Mouse (Mus musculus): ENCODE measurements around the gene Clint1.
A peak's percentile ranks its signal among the peaks of the same experiment; 100 is the strongest.

Clint1 gene

DNA sequence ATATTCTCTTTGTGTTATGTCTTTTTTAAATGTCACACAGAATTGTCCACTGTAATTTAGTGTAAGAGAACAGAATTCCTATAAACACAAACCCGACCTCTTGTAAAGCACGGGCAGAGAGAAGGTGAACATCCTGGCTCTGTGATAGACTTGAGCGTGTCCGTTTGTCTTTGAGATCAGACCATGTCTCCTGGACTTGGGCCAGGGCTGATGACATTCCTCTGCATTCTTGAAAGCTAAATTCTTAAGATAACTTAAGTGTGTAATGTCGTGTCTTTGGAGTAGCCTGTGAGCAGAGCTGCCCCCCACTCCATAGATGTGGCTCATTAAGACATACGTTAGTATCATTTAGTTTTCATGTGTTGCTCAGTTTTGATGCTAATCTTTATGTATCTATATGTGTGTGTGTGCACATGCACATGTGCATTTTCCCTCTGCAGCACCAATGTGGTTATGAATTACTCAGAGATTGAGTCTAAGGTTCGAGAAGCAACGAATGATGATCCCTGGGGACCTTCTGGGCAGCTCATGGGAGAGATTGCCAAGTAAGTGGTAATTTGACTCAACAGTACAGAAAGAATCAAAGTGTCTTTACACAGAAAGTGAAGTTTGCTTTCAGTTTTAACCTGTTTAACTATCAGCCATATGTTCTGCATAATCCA is 31.6 kb downstream of the Clint1 start:
- DNase-seq (ENCODE audit: low spot score in 2 of 2) = no peak

- no peak for DNase-seq (ENCODE audit: low spot score in 2 of 2)
Observed at GRCm38 (mm10) chr11:45884029-45884428, 32.2 kb downstream of the Clint1 start.

DNA sequence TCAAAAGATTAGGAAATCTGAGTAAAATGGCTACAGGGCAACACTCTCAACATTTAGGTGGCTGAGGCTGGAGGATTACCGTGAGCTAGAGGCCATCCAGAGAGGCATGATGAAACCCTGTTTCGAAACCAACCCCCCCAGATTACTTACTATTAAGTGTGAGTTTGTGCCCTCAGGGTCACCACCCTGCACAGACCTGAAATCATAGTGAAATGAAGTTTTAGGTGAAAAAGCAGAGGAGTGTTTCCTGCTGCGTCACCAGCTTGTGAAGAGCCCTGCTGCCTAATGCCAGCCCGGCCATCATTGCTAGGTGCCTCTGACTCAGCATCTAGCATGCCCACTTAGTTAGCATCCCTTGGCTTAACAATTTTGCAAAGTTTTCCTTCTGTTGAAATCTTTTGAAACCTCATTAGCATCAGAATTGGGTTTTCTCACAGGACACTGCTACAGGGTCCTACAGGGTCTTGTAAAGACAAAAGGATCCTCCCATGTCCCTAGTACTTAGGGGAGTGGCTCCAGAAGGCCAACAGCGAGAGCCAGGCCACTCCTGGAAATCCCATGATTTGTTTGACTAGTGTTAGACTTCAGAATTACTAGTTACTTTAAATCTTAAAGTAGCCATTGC is 33.9 kb downstream of the Clint1 start:
- DNase-seq (ENCODE audit: low spot score in 2 of 2) = no peak

DNA sequence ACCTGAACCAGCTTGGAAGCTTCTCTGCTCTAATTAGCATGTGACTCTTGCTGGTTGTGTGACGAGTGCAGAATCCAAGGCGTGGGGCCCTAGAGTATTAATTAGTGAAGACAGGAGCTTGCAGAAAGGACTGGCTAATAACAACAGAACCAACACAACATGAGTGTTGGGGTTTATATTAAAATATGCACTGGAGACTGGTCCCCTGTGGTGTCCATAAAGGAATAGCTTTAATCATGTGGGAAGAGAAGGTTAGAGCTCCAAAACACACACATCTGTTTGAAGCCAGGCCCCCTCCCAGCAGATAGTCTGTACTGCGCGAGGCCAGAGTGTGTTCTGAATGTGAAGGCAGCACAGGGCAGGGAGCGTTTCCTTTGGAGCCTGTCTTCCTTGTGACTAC is 34.7 kb downstream of the Clint1 start:
- no peak for DNase-seq (ENCODE audit: low spot score in 2 of 2)

- DNase-seq (ENCODE audit: low spot score in 2 of 2) = no peak
Observed at GRCm38 (mm10) chr11:45888471-45889030, 36.7 kb downstream of the Clint1 start.

GRCm38 (mm10) chr11:45889981-45890380 is 38.1 kb downstream of the Clint1 start:
- DNase-seq (ENCODE audit: low spot score in 2 of 2) = no peak

- DNase-seq (ENCODE audit: low spot score in 2 of 2) = no peak
Observed at GRCm38 (mm10) chr11:45890423-45890822, 38.6 kb downstream of the Clint1 start.

GRCm38 (mm10) chr11:45892861-45893360 is 41.1 kb downstream of the Clint1 start:
- DNase-seq (ENCODE audit: low spot score in 2 of 2) = no peak

- DNase-seq (ENCODE audit: low spot score in 2 of 2) = peak; percentile 44 to 67
Observed at GRCm38 (mm10) chr11:45897392-45897791, 45.5 kb downstream of the Clint1 start.

GRCm38 (mm10) chr11:45900233-45901015 is 48.6 kb downstream of the Clint1 start:
- DNase-seq (ENCODE audit: low spot score in 2 of 2) = no peak

DNA sequence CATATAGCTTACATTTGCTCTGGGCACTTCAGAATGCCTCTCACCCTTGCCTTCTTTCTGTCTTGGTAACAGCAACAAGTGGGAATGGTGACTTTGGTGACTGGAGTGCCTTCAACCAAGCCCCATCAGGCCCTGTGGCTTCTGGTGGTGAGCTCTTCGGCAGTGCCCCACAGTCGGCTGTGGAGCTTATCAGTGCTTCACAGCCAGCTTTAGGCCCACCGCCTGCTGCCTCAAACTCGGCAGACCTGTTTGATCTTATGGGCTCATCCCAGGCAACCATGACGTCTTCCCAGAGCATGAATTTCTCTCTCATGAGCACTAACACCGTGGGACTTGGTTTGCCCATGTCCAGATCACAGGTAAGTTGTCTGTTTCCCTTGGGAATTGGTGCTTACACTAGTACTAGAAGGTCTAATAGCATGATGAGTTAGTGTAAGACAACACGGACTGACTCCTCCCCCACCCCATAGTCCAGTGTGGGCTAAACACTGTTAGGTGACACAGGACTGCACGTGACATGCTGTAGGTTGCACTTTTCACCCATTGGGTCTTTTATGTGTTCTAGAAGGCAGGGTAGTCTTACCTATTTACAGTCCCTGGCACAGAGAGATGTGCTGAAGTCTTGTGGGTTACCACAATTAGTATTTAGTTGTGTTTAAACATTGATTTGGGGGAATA is 54.4 kb downstream of the Clint1 start:
- DNase-seq (ENCODE audit: low spot score in 2 of 2) = no peak

DNA sequence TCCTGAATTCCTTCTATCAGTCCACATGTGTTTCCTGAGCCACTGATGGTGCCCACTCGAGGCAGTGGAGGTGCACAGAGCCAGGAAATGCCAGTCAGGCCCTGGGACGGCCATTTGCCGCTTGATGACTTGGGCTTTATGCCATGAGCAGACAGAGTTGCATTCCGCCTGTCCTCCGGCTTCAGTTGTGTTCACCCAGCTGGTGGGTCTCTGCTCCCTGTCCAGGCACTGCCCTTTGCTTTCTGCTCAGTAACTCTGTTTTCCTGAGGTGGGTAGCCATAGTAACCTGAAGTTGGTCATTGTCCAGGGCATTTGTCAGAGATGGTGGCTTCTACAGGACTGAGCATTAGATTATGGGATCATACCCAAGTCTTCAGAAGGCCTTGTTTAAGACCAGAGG is 55.5 kb downstream of the Clint1 start:
- DNase-seq (ENCODE audit: low spot score in 2 of 2) = no peak

DNA sequence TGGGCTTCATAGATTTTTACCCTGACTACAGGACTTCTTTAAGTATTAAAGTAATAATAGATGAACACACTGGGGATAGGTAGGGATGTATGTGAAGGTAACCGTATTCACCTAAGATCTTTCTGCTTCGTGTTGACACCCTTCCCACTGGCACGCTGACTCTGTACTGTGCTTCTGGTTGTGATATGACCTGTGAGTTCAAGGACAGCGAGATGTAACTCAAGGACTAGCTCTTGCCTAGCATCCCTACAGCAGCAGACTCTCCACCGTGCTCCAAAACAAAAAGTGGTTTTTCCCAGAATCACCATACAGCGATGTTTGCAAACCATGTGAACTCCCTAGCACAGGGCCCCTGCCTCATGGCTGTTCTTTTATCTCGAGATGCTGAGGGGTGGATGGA is 56.2 kb downstream of the Clint1 start:
- DNase-seq (ENCODE audit: low spot score in 2 of 2) = no peak

GRCm38 (mm10) chr11:45908894-45909293 is 57.0 kb downstream of the Clint1 start:
- no peak for DNase-seq (ENCODE audit: low spot score in 2 of 2)

- no peak for DNase-seq (ENCODE audit: low spot score in 2 of 2)
Observed at GRCm38 (mm10) chr11:45910701-45911100, 58.9 kb downstream of the Clint1 start.

DNA sequence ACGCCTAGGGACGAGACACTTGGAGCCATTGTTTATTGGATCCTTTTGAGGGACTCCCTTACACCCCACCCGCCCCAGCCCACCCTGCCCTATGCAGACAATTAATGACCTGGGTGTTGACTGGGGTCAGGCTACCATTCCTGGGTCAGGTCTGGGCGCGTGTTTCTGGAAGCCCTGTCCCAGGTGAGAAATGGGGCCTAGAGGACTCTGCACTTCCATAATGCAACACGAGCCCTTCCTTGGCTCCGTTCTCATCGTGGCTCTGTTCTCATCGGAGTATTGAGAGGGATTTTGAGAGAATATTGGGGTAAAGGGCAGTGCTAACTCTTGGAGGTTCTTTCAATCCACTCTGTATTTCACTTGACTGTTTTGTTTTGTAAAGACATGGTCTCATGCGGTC is 64.3 kb downstream of the Clint1 start:
- DNase-seq (ENCODE audit: low spot score in 2 of 2) = no peak

- DNase-seq (ENCODE audit: low spot score in 2 of 2) = no peak
Observed at GRCm38 (mm10) chr11:45918018-45918417, 66.2 kb downstream of the Clint1 start.

- DNase-seq (ENCODE audit: low spot score in 2 of 2) = no peak
Observed at GRCm38 (mm10) chr11:45918836-45919235, 67.0 kb downstream of the Clint1 start.

DNA sequence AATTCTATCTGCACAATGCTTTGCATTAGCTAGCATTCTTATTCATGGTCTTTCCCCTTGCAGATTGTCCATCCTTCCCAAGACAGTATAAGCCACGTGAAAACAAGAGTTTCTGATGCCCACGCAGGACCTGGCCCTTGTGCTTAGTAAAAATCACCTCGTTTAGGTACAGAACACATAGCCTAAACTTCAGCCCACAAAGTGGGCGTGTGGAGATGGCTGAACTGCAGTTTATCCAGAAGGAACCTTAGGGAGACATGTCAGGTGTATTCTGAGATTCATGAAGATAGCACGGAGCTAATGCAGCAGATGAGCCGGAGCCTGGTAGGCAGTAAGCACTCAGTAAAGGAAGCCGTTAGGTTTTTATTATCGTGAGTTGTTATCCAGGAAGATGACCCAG is 69.2 kb downstream of the Clint1 start:
- no peak for DNase-seq (ENCODE audit: low spot score in 2 of 2)

DNA sequence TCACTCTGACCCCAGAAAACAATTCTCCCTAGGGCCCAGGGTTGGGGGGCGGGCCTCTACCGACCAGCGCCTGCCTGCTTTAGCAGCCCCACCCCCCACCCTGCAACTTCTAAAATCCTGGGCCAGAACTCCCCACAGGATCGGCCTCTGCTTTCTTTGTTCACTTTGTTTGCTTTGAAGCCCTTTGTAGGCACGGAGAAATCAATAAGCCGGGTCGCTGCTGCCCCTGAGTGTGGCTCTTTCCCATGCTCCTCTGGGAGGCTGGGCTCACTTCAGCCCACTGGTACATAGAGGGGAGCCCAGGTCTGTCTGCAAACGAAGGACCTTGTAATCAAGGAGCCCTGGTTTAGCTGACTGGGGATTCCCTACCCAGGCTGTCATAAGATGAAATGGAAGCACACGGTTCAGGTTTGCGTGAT is 69.6 kb downstream of the Clint1 start:
- DNase-seq (ENCODE audit: low spot score in 2 of 2) = no peak

DNA sequence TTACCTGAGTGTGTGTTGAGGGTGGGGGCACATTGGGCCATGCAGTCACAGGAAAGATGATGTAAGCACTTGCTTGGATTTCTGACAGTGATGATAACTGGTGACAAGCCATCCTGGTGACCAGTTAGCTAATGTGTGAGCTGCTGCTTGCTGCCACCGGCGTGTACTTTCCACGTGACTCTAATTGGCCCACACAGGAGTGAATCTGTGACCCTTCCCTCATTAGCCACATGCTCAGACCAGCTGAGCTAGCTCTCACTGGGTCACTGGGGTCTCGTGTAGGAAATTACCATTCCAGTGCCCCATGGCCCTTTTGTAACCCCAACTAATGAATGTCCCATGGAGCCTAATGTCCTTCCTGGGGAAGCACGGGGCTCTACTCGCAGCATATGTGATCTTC is 73.6 kb downstream of the Clint1 start:
- DNase-seq (ENCODE audit: low spot score in 2 of 2) = no peak

GRCm38 (mm10) chr11:45926640-45927082 is 74.8 kb downstream of the Clint1 start:
- peak; percentile 81 to 84 for DNase-seq (ENCODE audit: low spot score in 2 of 2)
